Mouse (Mus musculus) forebrain, postnatal 0 days (tissue): ENCODE results near the gene Scly. TPM values are rescaled to one million over a fixed set of nuclear protein-coding genes. Genes with fewer than 3 reads are reported as not detected.
A peak's percentile ranks its signal among the peaks of the same experiment; 100 is the strongest.

Experiments used
- ATAC-seq: fragments of 200-750 bp; cut with Nextera tagmentation; 2 replicates; pipeline ENCODE4 v1.8.0; 2017; ENCODE audit warnings: mild to moderate bottlenecking, moderate library complexity
- DNase-seq: peaks from one replicate; pipeline ENCODE4 v3.0.0-alpha.2; 2015
- H3K27ac ChIP-seq: fragments of 300-500 bp; sonication (generic); 2 replicates; pipeline ENCODE4 v1.5.1; 2014; ENCODE audit warnings: low read depth, mild to moderate bottlenecking, antibody characterized with exemption, low read length, moderate library complexity, mixed read lengths
- H3K27me3 ChIP-seq: fragments of 300-500 bp; sonication (generic); 2 replicates; pipeline ENCODE4 v1.6.1; 2014; ENCODE audit warnings: mild to moderate bottlenecking, low read length, mixed read lengths; ENCODE audit not compliant: insufficient read depth
- H3K36me3 ChIP-seq: fragments of 300-500 bp; sonication (generic); 2 replicates; pipeline ENCODE4 v1.6.1; 2014; ENCODE audit warnings: mild to moderate bottlenecking, moderate library complexity; ENCODE audit not compliant: insufficient read depth
- H3K4me1 ChIP-seq: fragments of 300-500 bp; sonication (generic); 2 replicates; pipeline ENCODE4 v1.6.1; 2014; ENCODE audit warnings: antibody characterized with exemption; ENCODE audit not compliant: insufficient read depth
- H3K4me2 ChIP-seq: fragments of 300-500 bp; sonication (generic); 2 replicates; pipeline ENCODE4 v1.6.1; 2014; ENCODE audit warnings: low read depth, mild to moderate bottlenecking, moderate library complexity
- H3K4me3 ChIP-seq: fragments of 300-500 bp; sonication (generic); 2 replicates; pipeline ENCODE4 v1.5.1; 2014; ENCODE audit warnings: low read depth, low read length, mixed read lengths
- H3K9ac ChIP-seq: fragments of 300-500 bp; sonication (generic); 2 replicates; pipeline ENCODE4 v1.6.1; 2014; ENCODE audit warnings: mild to moderate bottlenecking
- H3K9me3 ChIP-seq: fragments of 300-500 bp; sonication (generic); 2 replicates; pipeline ENCODE4 v1.6.1; 2016; ENCODE audit warnings: low read length
- CTCF ChIP-seq: sonication (generic); IDR thresholded peaks from 2 replicates; pipeline ENCODE4 v1.5.1; 2016; ENCODE audit warnings: antibody characterized with exemption, control low read depth, low read depth
- WGBS: fragments of 180-500 bp; shearing (Covaris S2); extraction: QIAGEN DNeasy Blood & Tissue Kit; methylation state at CpG from one replicate; pipeline ENCODE4 v1.1.7; 2014; 5-methylcytosine and 5-hydroxymethylcytosine counted together
- polyA plus RNA-seq: library from polyadenylated mRNA; unstranded; fragments of >200 nt; fragmentation: Nextera tagmentation; extraction: Ambion mirVana; gene quantifications from 2 replicates; pipeline ENCODE4 v1.2.1, GENCODE M21; 2015
- total RNA-seq: library from RNA; depleted of rRNA; stranded (reverse); fragments of >200 nt; gene quantifications from 2 replicates; pipeline ENCODE4 v1.2.3, GENCODE M21; 2014

Scly gene
- total and polyA plus RNA-seq, 2 experiments from 2014 or later = 6.4 to 8.7 TPM

DNA sequence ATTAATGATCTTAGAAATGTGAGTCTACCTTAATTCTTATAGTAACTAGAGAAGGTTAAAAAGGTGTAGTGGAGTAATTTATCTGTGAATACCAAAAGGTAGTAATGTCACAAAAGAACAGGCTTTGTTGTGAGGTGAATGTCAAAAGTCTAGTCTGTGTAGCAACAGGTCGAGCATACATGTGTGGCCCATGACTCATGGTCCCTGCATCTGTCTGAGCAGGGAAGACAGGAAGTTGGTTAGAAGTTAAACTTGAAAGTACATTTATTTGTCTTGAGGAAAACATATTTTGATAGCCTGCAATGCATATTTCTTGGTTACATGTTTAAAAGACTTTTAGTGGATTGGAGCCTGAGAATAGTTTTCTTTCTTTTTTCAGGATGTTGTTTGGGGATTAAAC is 19.0 kb upstream of the Scly start:
- Histone ChIP-seq H3K27ac (no peak overlapping the region), H3K4me2 (no peak overlapping the region), H3K4me1 (no peaks in the 10 kb centered on the region), H3K9ac (no peak overlapping the region), H3K4me3 (no peak overlapping the region), H3K9me3 (no peaks in the 10 kb centered on the region), H3K36me3 (peaks cover 55% of the 10 kb centered on the region), H3K27me3 (no peaks in the 10 kb centered on the region)
- no peak for TF ChIP-seq CTCF
- DNase-seq = no peak
- ATAC-seq = no peak
- 94% methylated on average over 1 of the region's 1 CpGs for WGBS

DNA sequence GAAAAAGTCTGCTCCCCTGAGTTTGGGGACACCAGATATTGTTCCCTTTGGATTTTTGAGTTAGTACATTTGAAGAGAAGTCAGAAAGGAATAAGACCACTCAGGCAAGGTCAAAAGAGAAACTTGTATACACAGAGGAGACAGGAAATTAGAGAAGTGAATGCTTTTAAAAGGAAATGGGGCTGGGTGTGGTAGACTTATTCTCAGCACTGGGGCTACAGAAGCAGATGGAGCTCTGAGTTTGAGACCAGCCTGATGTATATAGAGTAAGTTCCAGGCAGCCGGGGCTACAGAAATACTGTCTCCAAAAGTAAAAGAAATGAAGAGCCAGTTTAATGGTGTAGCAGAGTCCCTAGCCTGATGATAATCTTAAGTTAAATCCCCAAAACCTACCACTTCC is 15.6 kb upstream of the Scly start:
- no peak for DNase-seq
- WGBS = 92% methylated on average over 1 of the region's 1 CpGs
- Histone ChIP-seq H3K27me3 (no peaks in the 10 kb centered on the region), H3K9me3 (no peaks in the 10 kb centered on the region), H3K36me3 (peaks cover 58% of the 10 kb centered on the region), H3K4me2 (no peak overlapping the region), H3K4me1 (no peaks in the 10 kb centered on the region), H3K4me3 (no peak overlapping the region), H3K9ac (no peak overlapping the region), H3K27ac (no peak overlapping the region)
- no peak for TF ChIP-seq CTCF
- no peak for ATAC-seq

DNA sequence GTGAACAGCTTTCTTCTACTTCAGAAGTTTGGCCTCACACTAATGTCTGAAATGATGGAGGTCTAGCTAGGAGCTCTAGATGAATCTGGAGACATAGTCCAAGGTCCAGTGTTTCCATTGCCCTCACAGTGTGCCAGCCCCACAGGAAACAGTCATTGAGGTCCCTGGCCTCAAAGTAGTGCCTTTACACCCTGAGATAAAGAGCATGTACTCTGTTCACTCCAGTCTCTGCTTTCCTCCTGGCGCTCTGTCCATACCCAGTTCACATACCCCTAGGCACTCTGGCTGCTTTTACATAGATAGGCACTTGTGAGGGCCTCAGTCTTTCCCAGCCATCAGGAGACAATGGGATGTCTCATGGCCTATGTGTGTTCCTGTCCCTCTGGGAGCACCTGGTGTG is 8.8 kb upstream of the Scly start:
- no peak overlapping the region for H3K9ac ChIP-seq
- no peaks in the 10 kb centered on the region for H3K4me1 ChIP-seq
- H3K4me2 ChIP-seq = no peak overlapping the region
- H3K27ac ChIP-seq = no peak overlapping the region
- no peaks in the 10 kb centered on the region for H3K27me3 ChIP-seq
- H3K4me3 ChIP-seq = no peak overlapping the region
- H3K36me3 ChIP-seq = peaks cover 29% of the 10 kb centered on the region
- ATAC-seq (no peak), DNase-seq (no peak)
- no peak for TF ChIP-seq CTCF
- no peaks in the 10 kb centered on the region for H3K9me3 ChIP-seq
- 100% methylated on average over 1 of the region's 1 CpGs for WGBS

DNA sequence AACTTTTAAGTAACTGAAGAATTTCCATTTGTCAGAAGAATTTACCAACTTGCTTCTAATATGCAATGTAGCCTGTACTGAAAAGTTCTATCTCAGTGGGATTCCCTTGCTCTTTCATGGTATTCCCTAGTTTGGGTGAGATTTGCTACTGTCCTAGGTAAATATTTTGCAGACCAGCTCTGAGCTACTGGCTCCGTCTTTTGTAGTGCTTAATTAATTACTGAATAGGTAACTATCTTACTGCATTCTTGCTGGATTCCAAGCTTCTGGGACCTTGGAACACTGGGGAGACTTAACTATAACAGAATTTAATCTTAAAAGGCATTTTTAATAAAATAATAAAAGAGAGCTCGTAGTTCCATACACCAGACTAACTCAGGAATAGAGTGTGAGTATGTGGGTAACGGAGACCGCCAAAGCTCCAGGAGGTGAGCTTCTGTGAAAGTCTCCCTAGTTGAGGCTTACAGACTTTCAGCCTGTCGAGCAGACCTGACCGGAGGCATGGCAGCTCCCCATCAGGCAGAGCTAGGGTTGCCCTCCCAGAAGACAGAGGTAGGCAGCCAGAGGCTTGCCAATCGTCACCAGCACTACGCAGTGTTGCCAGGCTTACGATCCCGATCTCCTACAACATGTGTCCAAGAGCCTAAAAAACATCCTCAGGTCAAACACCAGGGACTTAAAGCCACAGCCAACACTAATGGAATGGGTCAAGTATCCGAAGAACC is 5.9 kb upstream of the Scly start:
- DNase-seq = no peak
- no peak overlapping the region for H3K4me3 ChIP-seq
- H3K27me3 ChIP-seq = no peaks in the 10 kb centered on the region
- H3K27ac ChIP-seq = no peak overlapping the region
- no peaks in the 10 kb centered on the region for H3K4me1 ChIP-seq
- ATAC-seq = no peak
- 96% methylated on average over 11 of the region's 11 CpGs for WGBS
- TF ChIP-seq CTCF = no peak
- no peak overlapping the region for H3K4me2 ChIP-seq
- peaks cover 5% of the 10 kb centered on the region for H3K36me3 ChIP-seq
- no peak overlapping the region for H3K9ac ChIP-seq
- no peaks in the 10 kb centered on the region for H3K9me3 ChIP-seq

DNA sequence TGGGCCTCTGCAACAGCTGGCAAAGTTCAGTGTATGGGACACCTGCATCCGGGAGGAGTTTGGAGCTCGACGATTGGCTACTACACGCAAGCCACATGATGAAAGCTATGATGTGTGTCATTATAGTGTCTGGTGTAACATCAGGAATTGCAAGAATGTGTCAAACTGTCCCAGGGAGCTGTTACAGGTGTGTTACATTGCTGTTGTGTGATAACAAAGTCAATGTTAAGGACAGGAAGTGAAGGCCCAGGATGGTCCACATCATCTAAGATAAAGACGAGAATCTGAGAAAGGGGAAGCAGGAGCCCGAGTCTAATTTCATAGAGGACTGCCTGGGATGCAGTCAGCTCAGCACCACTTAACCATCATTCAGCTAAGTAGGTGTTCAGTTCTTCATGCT is 2.6 kb upstream of the Scly start:
- DNase-seq = no peak
- no peaks in the 10 kb centered on the region for H3K36me3 ChIP-seq

DNA sequence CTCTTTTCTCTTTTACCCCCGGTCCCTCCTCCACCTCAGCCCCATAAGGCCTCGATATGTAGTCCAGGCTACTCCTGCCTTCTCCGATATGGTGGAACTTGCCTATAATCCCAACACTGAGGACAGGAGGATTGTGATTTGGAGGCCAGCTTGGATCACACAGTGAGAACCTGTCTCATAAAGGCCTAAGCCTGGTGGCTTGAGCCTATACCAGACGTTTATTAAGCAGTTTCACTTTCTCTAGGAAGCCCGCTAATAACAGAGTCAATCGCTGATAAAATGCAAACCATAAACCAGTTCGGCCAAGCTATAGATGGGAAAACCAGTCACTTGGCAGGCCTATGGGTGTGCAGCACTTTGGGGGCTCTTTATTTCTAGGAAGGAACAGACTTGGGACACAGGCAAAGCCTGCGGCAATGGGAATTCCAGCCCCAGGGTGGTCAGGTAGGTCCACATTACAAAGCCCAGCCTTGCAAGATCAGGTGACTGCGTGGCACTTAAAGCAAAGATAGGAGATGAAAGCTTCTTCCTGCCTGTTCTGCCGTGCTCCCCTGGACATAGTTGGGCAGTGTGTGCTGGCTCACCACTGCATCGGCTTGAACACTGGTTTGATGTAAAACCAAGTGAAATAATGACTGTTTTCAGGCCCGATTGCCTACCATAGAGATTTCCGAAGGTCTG is 1.0 kb downstream of the Scly start:
- ATAC-seq = no peak
- no peaks in the 10 kb centered on the region for H3K9me3 ChIP-seq
- no peak overlapping the region for H3K27ac ChIP-seq
- H3K4me1 ChIP-seq = no peaks in the 10 kb centered on the region
- H3K36me3 ChIP-seq = no peaks in the 10 kb centered on the region
- no peak for DNase-seq
- no peaks in the 10 kb centered on the region for H3K27me3 ChIP-seq
- no peak overlapping the region for H3K9ac ChIP-seq
- TF ChIP-seq CTCF = no peak
- 81% methylated on average over 13 of the region's 13 CpGs for WGBS
- H3K4me2 ChIP-seq = peak overlapping the region; percentile 81
- peak overlapping the region; percentile 83 for H3K4me3 ChIP-seq

More for the DNA sequence above, 2.6 kb upstream of the Scly start:
- no peak for ATAC-seq
- H3K9ac ChIP-seq = no peak overlapping the region
- H3K9me3 ChIP-seq = no peaks in the 10 kb centered on the region
- no peaks in the 10 kb centered on the region for H3K4me1 ChIP-seq
- H3K27ac ChIP-seq = no peak overlapping the region
- WGBS = 93% methylated on average over 6 of the region's 6 CpGs
- H3K4me2 ChIP-seq = no peak overlapping the region
- no peak for TF ChIP-seq CTCF
- no peak overlapping the region for H3K4me3 ChIP-seq
- no peaks in the 10 kb centered on the region for H3K27me3 ChIP-seq

DNA sequence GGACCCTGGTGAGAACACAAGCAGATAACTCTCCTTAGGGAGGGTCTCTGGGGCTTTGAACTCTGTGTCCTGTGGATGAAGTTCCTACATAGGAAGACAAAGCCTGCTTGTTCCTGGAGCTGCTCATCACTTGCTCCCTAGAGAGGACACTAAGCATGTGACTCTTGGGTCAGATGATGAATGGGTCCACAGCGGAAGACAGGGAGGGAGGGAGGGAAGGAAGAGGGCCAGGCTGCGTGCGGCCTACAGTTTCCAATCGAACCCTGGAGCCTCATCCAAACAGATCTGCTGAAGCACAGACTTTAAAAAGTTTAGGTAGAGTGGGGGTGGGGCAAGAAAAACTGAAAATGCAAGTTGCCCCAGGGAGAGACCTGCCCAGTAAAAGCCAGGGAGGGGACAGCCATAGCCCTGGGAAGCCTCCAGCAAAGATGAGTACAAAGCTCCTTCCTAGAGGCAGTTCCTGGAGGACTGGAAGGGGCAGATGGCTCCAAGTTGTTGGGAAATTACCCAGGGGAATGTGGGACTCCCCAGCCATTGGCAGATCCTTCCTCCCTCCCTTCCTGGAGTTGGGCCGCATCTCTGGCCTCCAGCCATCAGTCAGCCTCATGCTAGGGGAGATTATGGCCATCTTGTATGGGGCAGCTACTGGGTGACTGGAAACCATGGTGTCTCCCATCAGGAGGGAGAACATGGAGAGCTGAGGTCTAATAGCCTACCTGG is 1.7 kb downstream of the Scly start:
- Histone ChIP-seq H3K36me3 (no peaks in the 10 kb centered on the region), H3K9me3 (no peaks in the 10 kb centered on the region), H3K27me3 (no peaks in the 10 kb centered on the region), H3K4me3 (no peak overlapping the region), H3K4me1 (no peaks in the 10 kb centered on the region), H3K4me2 (no peak overlapping the region), H3K27ac (no peak overlapping the region), H3K9ac (no peak overlapping the region)
- DNase-seq (no peak), ATAC-seq (no peak)
- WGBS = 89% methylated on average over 5 of the region's 5 CpGs
- TF ChIP-seq CTCF = no peak
